Mouse (Mus musculus) brain, embryonic 18.5 days (tissue): ENCODE measurements at regions not wholly inside any gene's neighbourhood (a gene's known extent, or its start where the extent isn't known, plus 50 kb on each side); places are given as distances from the start of the nearest gene placed in this dataset.

Source experiments
- DNase-seq: peaks from one replicate; pipeline ENCODE4 v3.0.0-alpha.2; 2012; ENCODE audit warnings: low read depth, low spot score

DNA sequence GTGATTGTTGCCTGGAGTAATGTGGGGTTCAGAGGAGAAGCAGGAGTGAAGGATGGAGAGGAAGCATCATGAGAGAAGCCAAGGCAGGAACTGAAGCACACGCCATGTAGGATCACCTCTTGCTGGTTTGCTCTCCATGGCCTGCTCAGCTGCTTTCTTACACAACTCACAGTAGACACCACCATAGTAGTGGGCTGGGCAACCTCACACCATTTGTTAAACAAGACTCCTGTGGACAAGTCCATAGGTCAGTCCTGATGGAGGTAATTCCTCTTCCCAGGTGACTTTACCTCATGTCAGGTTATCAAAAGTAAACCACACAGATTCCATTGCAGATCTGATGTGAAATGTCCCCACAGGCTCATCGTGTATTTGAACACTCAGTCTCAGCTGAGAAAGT, 285.5 kb upstream of the Hs6st1 start:
- DNase-seq, result no peak

DNA sequence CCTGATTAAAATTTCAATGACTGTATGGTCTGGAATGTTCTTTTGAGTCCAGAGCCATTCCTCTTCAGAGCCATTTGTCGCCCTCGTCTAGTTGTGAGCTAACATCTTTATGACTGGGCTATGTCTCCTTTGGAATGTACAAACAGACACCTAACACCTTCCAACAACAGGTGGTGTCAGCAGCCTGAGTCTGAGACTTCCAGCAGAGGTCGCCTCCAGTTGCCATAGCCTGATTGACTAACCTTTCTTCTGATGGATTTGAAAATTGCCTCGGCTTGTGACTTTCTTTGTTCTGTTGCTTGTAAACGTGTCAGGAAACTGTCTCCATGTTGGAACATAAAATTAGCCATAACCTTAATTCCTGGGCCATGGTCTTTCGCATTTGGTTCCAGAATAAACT, 284.8 kb upstream of the Hs6st1 start:
- DNase-seq, result no peak

DNA sequence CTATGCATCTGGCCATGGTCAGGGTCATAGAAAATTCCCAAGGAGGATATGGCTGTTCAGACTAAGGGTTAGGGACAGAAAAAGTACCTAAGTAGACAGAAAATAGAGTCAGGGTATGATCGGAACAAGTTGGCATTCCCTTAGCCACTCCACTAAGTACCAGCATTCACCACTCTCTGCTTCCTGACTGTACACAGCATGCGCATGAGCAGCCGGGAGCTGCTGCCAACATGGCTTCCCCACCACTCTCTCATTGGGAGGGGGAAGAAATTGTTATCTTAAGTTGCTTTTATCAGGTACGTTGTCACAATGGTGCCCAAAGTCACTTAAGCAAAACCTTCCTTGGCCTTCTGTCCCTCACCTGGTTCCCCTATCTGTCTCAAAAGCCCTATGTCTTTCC, 282.0 kb upstream of the Hs6st1 start:
- no peak for DNase-seq

GRCm38 (mm10) chr1:35786668-35787213, 281.5 kb upstream of the Hs6st1 start:
- DNase-seq, result no peak

- no peak for DNase-seq
These were observed 271.1 kb upstream of the Hs6st1 start for GRCm38 (mm10) chr1:35797064-35797463.

- DNase-seq, result no peak
These were observed 270.7 kb upstream of the Hs6st1 start for GRCm38 (mm10) chr1:35797526-35797925.

- no peak for DNase-seq
These were observed 262.7 kb upstream of the Hs6st1 start for GRCm38 (mm10) chr1:35805546-35805945.

DNA sequence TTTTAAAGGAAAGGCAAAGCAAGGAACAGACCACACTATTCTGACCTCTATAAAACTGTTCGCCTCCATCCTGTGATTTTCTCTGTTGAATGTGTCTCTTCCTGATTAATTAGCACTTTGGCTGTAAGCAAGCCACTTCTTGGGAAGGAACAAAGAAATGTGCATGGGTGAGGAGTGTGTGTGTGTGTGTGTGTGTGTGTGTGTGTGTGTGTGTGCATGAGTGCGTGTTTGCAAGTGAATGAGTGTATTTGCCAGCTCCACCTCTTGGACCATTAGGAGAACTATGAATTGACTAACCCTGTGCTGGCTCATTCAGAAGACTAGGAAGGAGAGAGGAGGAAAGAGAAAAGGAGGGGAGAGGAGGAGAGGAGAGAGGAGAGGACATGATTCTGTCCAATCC, 261.9 kb upstream of the Hs6st1 start:
- no peak for DNase-seq

- no peak for DNase-seq
These were observed 261.5 kb upstream of the Hs6st1 start for GRCm38 (mm10) chr1:35806731-35807130.

- no peak for DNase-seq
These were observed 259.3 kb upstream of the Hs6st1 start for GRCm38 (mm10) chr1:35808894-35809293.

DNA sequence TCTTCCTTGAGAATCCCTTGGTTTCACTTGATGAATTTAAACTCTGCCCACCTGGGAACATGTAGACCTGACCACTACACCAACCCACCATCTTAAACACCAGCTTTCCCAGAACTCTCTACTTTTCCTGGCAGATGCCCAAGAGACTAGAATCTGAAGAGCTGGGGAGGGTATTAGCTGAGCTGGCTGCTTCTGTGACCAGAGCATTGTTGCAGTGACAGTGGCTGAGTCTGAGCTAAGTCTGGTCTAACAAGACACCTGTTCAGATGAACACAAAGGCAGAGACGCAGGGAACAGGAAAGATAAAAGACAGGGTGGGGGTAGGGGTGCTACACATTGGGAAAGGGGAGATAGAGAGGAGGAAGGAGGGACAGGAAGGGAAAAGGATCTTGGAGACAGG, 258.9 kb upstream of the Hs6st1 start:
- DNase-seq, result no peak

- no peak for DNase-seq
These were observed 257.4 kb upstream of the Hs6st1 start for GRCm38 (mm10) chr1:35810571-35811342.

DNA sequence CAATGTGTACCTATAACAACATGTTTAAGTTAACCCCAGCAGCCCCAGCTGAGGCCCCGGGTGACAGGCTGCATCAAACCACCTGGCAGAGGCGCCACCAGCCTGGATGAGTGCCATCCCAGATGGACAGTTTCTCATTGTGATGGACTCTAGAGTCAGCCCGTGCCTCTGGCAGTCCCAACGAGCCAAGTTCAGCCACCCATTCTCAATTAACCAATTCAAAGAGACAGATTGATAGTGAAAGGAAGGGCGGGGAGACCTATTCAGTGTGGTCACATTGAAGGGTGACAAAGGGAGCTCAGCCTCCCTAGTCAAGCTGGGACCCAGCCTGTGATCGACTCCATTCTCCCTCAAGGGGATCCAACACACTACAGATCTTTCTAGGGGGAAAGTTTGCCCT, 256.8 kb upstream of the Hs6st1 start:
- DNase-seq, result no peak

- no peak for DNase-seq
These were observed 256.4 kb upstream of the Hs6st1 start for GRCm38 (mm10) chr1:35811795-35812194.

- DNase-seq, result no peak
These were observed 254.6 kb upstream of the Hs6st1 start for GRCm38 (mm10) chr1:35813625-35814024.

GRCm38 (mm10) chr1:35814207-35814606, 254.0 kb upstream of the Hs6st1 start:
- no peak for DNase-seq

GRCm38 (mm10) chr1:35814751-35815150, 253.4 kb upstream of the Hs6st1 start:
- DNase-seq, result no peak

GRCm38 (mm10) chr1:35821791-35822190, 246.4 kb upstream of the Hs6st1 start:
- no peak for DNase-seq

DNA sequence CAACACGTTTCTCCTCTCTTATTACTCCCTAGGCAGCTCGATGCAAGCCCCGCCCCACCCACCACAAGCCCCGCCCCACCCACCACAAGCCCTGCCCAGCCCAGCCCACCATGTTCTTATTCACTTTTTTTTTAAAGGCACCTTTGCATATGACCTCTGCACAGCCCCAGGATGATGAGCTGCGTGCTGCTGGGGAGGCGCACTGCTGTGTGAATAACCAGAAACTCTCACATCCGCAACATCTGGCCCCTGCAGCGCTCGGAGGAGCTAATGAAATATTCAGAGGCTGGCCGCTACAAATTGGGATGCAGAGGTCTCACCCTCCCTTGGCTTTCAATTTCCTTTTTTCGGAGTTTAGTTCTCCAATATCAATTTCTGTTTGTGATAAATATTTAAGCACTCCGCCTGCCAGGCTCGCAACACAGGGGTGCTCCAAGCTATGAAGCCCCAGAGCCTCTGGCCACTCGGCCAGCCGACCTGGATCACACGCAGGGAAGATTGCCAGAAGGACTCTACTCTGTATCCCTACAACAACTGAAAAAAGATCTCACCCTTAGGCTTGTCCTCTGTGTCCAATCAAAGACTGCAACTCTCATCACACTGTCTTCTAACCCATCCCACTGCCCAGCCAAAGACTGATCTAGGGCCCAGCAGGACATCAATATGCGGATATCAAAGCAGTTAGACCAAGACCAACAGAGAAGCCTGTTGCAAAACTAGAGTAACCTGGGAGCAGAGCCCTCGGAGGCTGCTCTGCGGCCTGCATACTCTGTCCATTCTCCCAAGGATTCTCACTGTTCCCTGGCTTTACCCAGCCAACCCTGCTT, 245.6 kb upstream of the Hs6st1 start:
- DNase-seq, result no peak

DNA sequence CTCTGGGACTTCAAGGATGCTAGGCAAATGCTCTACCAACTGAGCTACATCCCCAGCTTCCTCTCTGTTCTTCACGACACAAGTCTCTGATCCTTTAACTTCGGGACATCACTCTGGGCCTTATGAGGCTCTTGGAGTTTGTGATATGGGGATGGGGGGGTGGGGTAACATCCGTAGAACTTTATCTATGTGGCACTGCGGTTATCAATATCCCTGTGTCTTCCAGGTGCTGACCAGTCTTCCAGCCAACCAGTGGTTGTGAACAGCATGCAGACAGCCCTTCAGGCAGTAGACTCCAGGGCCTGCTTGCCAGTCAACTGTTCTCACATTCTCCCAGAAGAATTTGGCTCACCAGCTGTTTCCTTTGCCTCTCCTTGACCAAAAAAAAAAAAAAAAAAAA, 244.7 kb upstream of the Hs6st1 start:
- no peak for DNase-seq

GRCm38 (mm10) chr1:35823981-35824880, 244.0 kb upstream of the Hs6st1 start:
- no peak for DNase-seq

DNA sequence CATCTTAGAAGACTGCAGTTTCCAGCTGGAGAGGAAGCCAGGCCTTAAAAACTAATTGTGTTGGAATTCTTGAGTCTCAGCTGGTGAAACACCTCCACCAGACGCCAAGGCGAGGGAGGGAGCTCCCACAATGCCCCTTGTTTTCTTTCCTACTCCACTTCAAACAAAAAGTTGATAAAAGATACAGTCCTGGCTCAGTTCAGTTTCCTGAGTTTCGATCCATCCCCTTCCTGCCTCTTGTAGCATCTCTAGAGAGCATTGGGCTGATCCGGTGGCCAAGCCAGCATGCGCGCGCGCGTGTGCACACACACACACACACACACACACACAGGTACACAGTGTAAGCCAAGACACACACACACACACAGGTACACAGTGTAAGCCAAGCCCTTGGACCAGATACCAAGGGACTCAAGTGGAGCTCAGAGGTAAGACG, 242.7 kb upstream of the Hs6st1 start:
- no peak for DNase-seq
